Mouse (Mus musculus) mammary gland, adult 2 months (tissue): ENCODE measurements around the gene Aox4. TPM values are rescaled to one million over a fixed set of nuclear protein-coding genes. Genes with fewer than 3 reads are reported as not detected.

Experiments
- polyA plus RNA-seq: library from polyadenylated mRNA; depleted of rRNA; stranded (reverse); fragments of >200 nt; gene quantifications from 2 replicates; pipeline ENCODE4 v1.2.3, GENCODE M21; 2012; ENCODE audit warnings: low replicate concordance; rRNA removed

Gene Aox4
- polyA plus RNA-seq, result 0.46 TPM in 1 of 2 replicates, not detected in the other

DNA sequence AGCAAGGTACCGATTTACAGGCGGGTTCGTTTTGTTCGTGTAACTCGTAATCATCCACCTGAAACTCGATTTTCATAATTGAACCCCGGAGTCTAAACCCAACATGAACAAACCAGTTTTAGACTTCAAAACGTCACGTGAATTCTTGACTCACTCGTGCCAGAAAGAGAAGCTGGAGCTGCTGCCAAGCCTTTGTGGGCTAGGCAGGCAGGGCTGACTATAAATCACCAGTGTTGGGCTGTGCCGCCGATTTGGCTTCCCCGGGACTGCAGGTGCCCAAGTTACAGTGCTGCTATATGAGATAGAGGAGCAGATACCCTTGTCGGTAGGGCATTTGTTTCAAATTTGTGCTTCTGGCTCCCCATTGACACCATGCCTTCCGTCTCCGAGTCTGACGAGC lies at the start of gene Aox4:
Gene Aox4, plus strand, starts transcription at position 195 of the 400 bp plus-strand sequence.

GRCm38 (mm10) chr1:58278026-58278425 lies 67.8 kb downstream of the Aox4 start, which contains the start of gene Aox2:
Aox2 (plus strand) TSS chr1:58278326.

Other genes with a start within 250 kb of the Aox4 start
- gene Sgo2a, start 214.4 kb upstream of the Aox4 start, polyA plus RNA-seq, result 0.29 and 0.32 TPM in 2 replicates
- 6.9 and 9.0 TPM in 2 replicates for gene Kctd18, start 191.4 kb upstream of the Aox4 start, polyA plus RNA-seq
- gene Aox1, start 180.5 kb upstream of the Aox4 start, polyA plus RNA-seq, result 10.2 and 22.9 TPM in 2 replicates
- gene Aox3, start 97.3 kb upstream of the Aox4 start, polyA plus RNA-seq, result 1.1 and 1.9 TPM in 2 replicates
- gene Aox2, start 67.9 kb downstream of the Aox4 start, polyA plus RNA-seq, result 0.03 TPM in 1 of 2 replicates, not detected in the other
- gene Bzw1, start 182.5 kb downstream of the Aox4 start, polyA plus RNA-seq, result 16.4 and 29.5 TPM in 2 replicates
- gene Clk1, start 213.7 kb downstream of the Aox4 start, polyA plus RNA-seq, result 34.1 and 79.6 TPM in 2 replicates
- 11.1 and 23.2 TPM in 2 replicates for gene Nif3l1, start 234.8 kb downstream of the Aox4 start, polyA plus RNA-seq
- 12.8 and 34.1 TPM in 2 replicates for gene Ppil3, start 235.1 kb downstream of the Aox4 start, polyA plus RNA-seq